Mouse (Mus musculus) ES-E14 (cell line): ENCODE data around the gene Scn7a. TPM values are rescaled to one million over a fixed set of nuclear protein-coding genes. Genes with fewer than 3 reads are reported as not detected.

ENCODE experiments used
- DNase-seq: peaks from one replicate; pipeline ENCODE4 v3.0.0-alpha.2; 2013; ENCODE audit warnings: low read depth, low spot score
- H3K27ac ChIP-seq: 2 replicates; pipeline ENCODE4 v1.5.1; 2012; ENCODE audit warnings: low read depth, mild to moderate bottlenecking, low read length, moderate library complexity, mixed read lengths; ENCODE audit not compliant: poor library complexity, insufficient read depth, severe bottlenecking
- H3K36me3 ChIP-seq: 2 replicates; pipeline ENCODE4 v1.6.1; 2012; ENCODE audit warnings: mild to moderate bottlenecking, low read length, moderate library complexity, mixed read lengths; ENCODE audit not compliant: control insufficient read depth, poor library complexity, insufficient read depth, severe bottlenecking
- H3K4me1 ChIP-seq, 2 experiments: fragments of 150-350 bp in 1 of 2; sonication (generic) in 1 of 2; 2 replicates each; pipeline ENCODE4 v1.6.1; 2012; ENCODE audit warnings: low read length in 2 of 2, mild to moderate bottlenecking in 1 of 2, mixed read lengths in 1 of 2; ENCODE audit not compliant: control insufficient read depth in 2 of 2, insufficient read depth in 2 of 2, poor library complexity in 1 of 2
- H3K4me3 ChIP-seq, 2 experiments: fragments of 150-350 bp in 1 of 2; sonication (generic) in 1 of 2; 2 replicates each; pipeline ENCODE4 v1.5.1; 2012; ENCODE audit warnings: low read length in 2 of 2, low read depth in 1 of 2, mild to moderate bottlenecking in 1 of 2, mixed read lengths in 1 of 2; ENCODE audit not compliant: insufficient read depth in 1 of 2, poor library complexity in 1 of 2, severe bottlenecking in 1 of 2
- H3K9ac ChIP-seq: 2 replicates; pipeline ENCODE4 v1.6.1; 2012; ENCODE audit warnings: low read depth, mild to moderate bottlenecking, low read length, mixed read lengths; ENCODE audit not compliant: poor library complexity, insufficient read depth, severe bottlenecking
- H3K9me3 ChIP-seq: fragments of 150-350 bp; sonication (generic); 2 replicates; pipeline ENCODE4 v1.6.1; 2012; ENCODE audit warnings: low read depth, mild to moderate bottlenecking, low read length; ENCODE audit not compliant: control insufficient read depth, insufficient read depth
- CHD2 ChIP-seq: IDR thresholded peaks from 2 replicates; pipeline ENCODE4 v1.6.1; 2014; ENCODE audit warnings: mild to moderate bottlenecking, low read depth, low read length, inconsistent platforms
- HCFC1 ChIP-seq: IDR thresholded peaks from 2 replicates; pipeline ENCODE4 v1.6.1; 2012; ENCODE audit warnings: low read length, inconsistent platforms, borderline replicate concordance; ENCODE audit not compliant: insufficient read depth
- MAFK ChIP-seq: IDR thresholded peaks from 2 replicates; pipeline ENCODE4 v1.6.1; 2014; ENCODE audit warnings: mild to moderate bottlenecking, low read depth, low read length, inconsistent platforms; ENCODE audit not compliant: insufficient read depth
- ZC3H11A ChIP-seq: IDR thresholded peaks from 2 replicates; pipeline ENCODE4 v1.6.1; 2012; ENCODE audit warnings: low read depth, mild to moderate bottlenecking, inconsistent platforms, low read length, borderline replicate concordance
- ZNF384 ChIP-seq: IDR thresholded peaks from 2 replicates; pipeline ENCODE4 v1.6.1; 2012; ENCODE audit warnings: low read depth, low read length, inconsistent platforms
- in situ Hi-C, 2 experiments: fragments of 600-800 bp; cut with MboI; formaldehyde crosslinking; loops; one replicate each; pipeline ENCODE4 v1.15.1; 2025; ENCODE audit warnings: low sequenced_read_pairs in 2 of 2, inconsistent platforms in 1 of 2; ENCODE audit not compliant: unreplicated experiment in 2 of 2
- total RNA-seq: library from RNA; depleted of rRNA; stranded (reverse); fragments of 300-350 nt; gene quantifications from 2 replicates; pipeline ENCODE4 v1.2.3, GENCODE M21; 2012

Gene Scn7a
- total RNA-seq, 1 experiment: not detected

DNA sequence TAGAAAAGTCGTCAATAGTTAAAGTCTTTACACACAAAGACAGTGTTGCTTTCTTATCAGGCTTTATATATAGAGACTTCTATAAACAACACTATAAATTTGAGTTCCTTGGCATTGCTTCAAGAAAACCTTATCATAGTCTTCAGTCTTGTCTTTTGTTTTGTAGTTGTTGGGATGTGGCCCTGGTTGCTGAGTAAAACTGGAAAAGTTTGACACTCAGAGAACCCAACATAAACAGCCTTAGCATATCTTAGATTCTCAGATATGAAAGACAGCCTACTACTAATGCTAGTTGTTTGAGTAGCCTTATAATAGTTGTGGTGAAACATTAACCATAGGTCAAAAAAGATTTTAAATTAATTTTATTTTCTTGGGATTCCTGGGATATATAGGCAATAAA, 6.9 kb upstream of the Scn7a start:
- Histone ChIP-seq H3K27ac (no peak overlapping the region), H3K4me1 (no peaks in the 10 kb centered on the region), H3K9me3 (no peaks in the 10 kb centered on the region)

DNA sequence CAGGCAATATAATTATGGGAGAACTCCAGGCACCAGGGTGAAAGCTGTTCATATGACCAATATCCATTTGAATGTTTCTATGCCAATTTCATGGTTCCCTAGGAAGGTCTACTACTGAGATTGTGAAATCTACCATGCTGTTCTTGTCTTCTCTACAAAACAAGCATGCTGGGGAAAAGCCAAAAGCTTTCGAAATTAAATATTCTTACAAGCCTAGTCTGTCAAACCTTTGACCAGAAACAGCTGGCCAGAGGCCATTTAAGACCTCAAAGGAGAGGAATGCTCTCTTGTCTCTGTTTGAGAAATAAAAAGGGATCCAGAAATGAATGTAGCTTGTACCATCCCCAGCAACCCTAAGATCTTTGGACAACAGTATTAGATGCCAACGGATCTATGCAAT, 3.8 kb downstream of the Scn7a start:
- Histone ChIP-seq H3K4me3 (no peak overlapping the region), H3K9ac (no peak overlapping the region), H3K36me3 (no peaks in the 10 kb centered on the region), H3K9me3 (no peaks in the 10 kb centered on the region), H3K27ac (no peak overlapping the region), H3K4me1 (no peaks in the 10 kb centered on the region)
- in situ Hi-C loops: no loop called here
- TF ChIP-seq CHD2: no peak
- TF ChIP-seq HCFC1: no peak
- no peak for TF ChIP-seq MAFK
- no peak for TF ChIP-seq ZNF384
- no peak for TF ChIP-seq ZC3H11A
- DNase-seq: no peak

More for the DNA sequence above, 6.9 kb upstream of the Scn7a start:
- in situ Hi-C loops: no loop called here
- DNase-seq: no peak
- no peak overlapping the region for H3K9ac ChIP-seq
- H3K36me3 ChIP-seq: no peaks in the 10 kb centered on the region
- no peak overlapping the region for H3K4me3 ChIP-seq
- TF ChIP-seq MAFK (no peak), ZNF384 (no peak), HCFC1 (no peak), ZC3H11A (no peak), CHD2 (no peak)

DNA sequence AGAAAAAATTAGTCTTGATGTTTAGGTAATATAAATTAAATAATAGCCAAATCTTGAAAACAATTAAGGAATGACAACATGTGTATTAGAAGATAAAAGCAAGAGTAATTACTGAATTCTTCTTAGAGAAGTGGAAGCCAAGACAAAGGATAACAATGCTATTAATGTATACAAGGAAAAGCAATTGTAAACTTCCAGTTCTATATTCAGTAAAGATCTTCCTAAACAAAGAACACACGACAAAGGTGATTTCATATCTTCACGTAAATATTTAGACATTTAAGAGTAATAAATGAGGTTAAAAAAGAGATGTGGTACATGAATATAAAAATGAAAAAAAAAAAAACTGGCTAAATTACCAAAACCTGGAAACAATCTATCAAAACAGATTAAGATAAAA, 16.7 kb downstream of the Scn7a start:
- in situ Hi-C loops: no loop called here
- no peak for DNase-seq

DNA sequence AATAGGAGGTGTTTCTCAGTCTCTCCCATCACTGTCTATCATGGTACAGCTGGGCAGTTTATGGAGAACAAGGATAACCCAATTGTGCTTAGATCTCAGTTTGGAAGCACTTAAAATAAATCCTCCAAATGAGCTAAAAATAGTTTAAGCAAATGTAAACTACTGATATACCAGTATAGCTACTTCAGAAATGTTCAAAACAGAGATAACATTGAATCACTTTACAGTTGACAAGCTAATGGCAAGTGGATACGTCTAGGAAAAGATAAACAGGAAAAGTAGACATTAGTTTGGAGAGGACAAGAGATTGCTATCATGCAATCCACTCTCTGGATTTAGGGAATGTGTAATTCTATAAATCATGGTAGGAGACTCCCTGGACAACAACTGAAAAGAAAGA, 19.5 kb downstream of the Scn7a start:
- no peak overlapping the region for H3K27ac ChIP-seq
- H3K9me3 ChIP-seq: no peaks in the 10 kb centered on the region
- TF ChIP-seq MAFK: no peak
- TF ChIP-seq ZNF384: no peak
- TF ChIP-seq CHD2: no peak
- TF ChIP-seq ZC3H11A: no peak
- TF ChIP-seq HCFC1: no peak
- no peak for DNase-seq
- H3K9ac ChIP-seq: no peak overlapping the region
- no peak overlapping the region for H3K4me3 ChIP-seq
- no peaks in the 10 kb centered on the region for H3K4me1 ChIP-seq
- H3K36me3 ChIP-seq: no peaks in the 10 kb centered on the region
- in situ Hi-C loops: no loop called here

More for the DNA sequence above, 16.7 kb downstream of the Scn7a start:
- no peak overlapping the region for H3K4me3 ChIP-seq
- no peaks in the 10 kb centered on the region for H3K9me3 ChIP-seq
- no peak overlapping the region for H3K9ac ChIP-seq
- H3K36me3 ChIP-seq: no peaks in the 10 kb centered on the region
- H3K4me1 ChIP-seq: no peaks in the 10 kb centered on the region
- TF ChIP-seq CHD2: no peak
- TF ChIP-seq ZC3H11A: no peak
- no peak for TF ChIP-seq ZNF384
- no peak for TF ChIP-seq HCFC1
- no peak for TF ChIP-seq MAFK
- H3K27ac ChIP-seq: no peak overlapping the region

DNA sequence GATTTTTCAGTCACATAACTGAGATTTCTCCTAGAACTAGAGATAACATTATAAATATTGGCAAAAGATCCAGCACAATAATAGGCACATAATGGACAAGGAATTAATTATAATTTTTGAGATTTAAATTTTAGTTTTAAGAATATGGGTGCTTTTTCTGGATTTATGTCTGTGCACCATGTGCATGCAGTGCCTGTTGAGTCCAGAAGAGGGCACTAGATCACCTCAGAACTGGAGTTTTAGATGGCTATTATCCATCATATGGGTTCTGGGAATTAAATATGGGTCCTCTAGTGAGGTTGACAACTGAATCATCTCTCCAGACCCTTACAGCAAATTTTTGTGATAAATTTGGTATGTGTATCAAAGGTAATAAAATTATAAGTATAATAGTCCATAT, 21.8 kb downstream of the Scn7a start:
- Histone ChIP-seq H3K36me3 (no peaks in the 10 kb centered on the region), H3K9me3 (no peaks in the 10 kb centered on the region), H3K4me3 (no peak overlapping the region), H3K4me1 (no peaks in the 10 kb centered on the region), H3K9ac (no peak overlapping the region), H3K27ac (no peak overlapping the region)
- no peak for TF ChIP-seq MAFK
- TF ChIP-seq ZC3H11A: peak; percentile 12; the same call in 1 of the 2 replicates
- in situ Hi-C loops: no loop called here
- DNase-seq: peak; percentile 8
